Mouse (Mus musculus) embryo, embryonic 9.5 days (tissue): ENCODE measurements at regions not wholly inside any gene's neighbourhood (a gene's known extent, or its start where the extent isn't known, plus 50 kb on each side); places are given as distances from the start of the nearest gene placed in this dataset.
A peak's percentile ranks its signal among the peaks of the same experiment; 100 is the strongest.
"Not testable (repeated sequence)": the region's sequence is repeated elsewhere in the genome, so short reads cannot be mapped to it uniquely, and the experiment has no call there.

Source experiments
- DNase-seq: peaks from one replicate; pipeline ENCODE4 v3.0.0-alpha.2; 2017; ENCODE audit errors: extremely low spot score

GRCm38 (mm10) chr11:91524019-91524418 is 53.3 kb downstream of the Kif2b start:
- DNase-seq, result no peak

- no peak for DNase-seq
These were observed 98.1 kb downstream of the Kif2b start for GRCm38 (mm10) chr11:91479236-91479635.

GRCm38 (mm10) chr11:91463578-91464401 is 113.6 kb downstream of the Kif2b start:
- DNase-seq, result no peak

GRCm38 (mm10) chr11:91461946-91462345 is 115.4 kb downstream of the Kif2b start:
- DNase-seq, result no peak

GRCm38 (mm10) chr11:91442361-91442760 is 135.0 kb downstream of the Kif2b start:
- DNase-seq, result no peak

- no peak for DNase-seq
These were observed 145.2 kb downstream of the Kif2b start for GRCm38 (mm10) chr11:91432195-91432594.

- no peak for DNase-seq
These were observed 150.6 kb downstream of the Kif2b start for GRCm38 (mm10) chr11:91426731-91427130.

GRCm38 (mm10) chr11:91387172-91387571 is 190.2 kb downstream of the Kif2b start:
- no peak for DNase-seq

- peak; percentile 27 for DNase-seq
These were observed 220.3 kb downstream of the Kif2b start for GRCm38 (mm10) chr11:91357029-91357428.

GRCm38 (mm10) chr11:91342629-91343028 is 234.7 kb downstream of the Kif2b start:
- DNase-seq, result no peak

GRCm38 (mm10) chr11:91333056-91333455 is 244.3 kb downstream of the Kif2b start:
- no peak for DNase-seq

- DNase-seq, result no peak
These were observed 249.8 kb downstream of the Kif2b start for GRCm38 (mm10) chr11:91327543-91327942.

GRCm38 (mm10) chr11:91310212-91310742 is 267.1 kb downstream of the Kif2b start:
- DNase-seq, result no peak

- DNase-seq, result no peak
These were observed 287.9 kb downstream of the Kif2b start for GRCm38 (mm10) chr11:91289194-91290123.

GRCm38 (mm10) chr11:91286376-91286775 is 291.0 kb downstream of the Kif2b start:
- no peak for DNase-seq

GRCm38 (mm10) chr11:91262216-91262615 is 315.1 kb downstream of the Kif2b start:
- no peak for DNase-seq

- DNase-seq, result not testable (repeated sequence)
These were observed 335.3 kb downstream of the Kif2b start for GRCm38 (mm10) chr11:91242061-91242460.

GRCm38 (mm10) chr11:91216158-91216557 is 361.2 kb downstream of the Kif2b start:
- no peak for DNase-seq

GRCm38 (mm10) chr11:91213104-91213503 is 364.3 kb downstream of the Kif2b start:
- DNase-seq, result no peak

GRCm38 (mm10) chr11:91206470-91206869 is 370.9 kb downstream of the Kif2b start:
- DNase-seq, result no peak

- no peak for DNase-seq
These were observed 372.9 kb downstream of the Kif2b start for GRCm38 (mm10) chr11:91204416-91204815.

- DNase-seq, result no peak
These were observed 380.5 kb downstream of the Kif2b start for GRCm38 (mm10) chr11:91196841-91197240.
